Mouse (Mus musculus): ENCODE results near the gene Anxa8.

Gene Anxa8

GRCm38 (mm10) chr14:34119046-34119723 is 33.4 kb downstream of the Anxa8 start:
- DNase-seq (ENCODE audit: low spot score in 2 of 2): no peak

- DNase-seq (ENCODE audit: low spot score in 2 of 2): no peak
Measured at GRCm38 (mm10) chr14:34120016-34120910, 34.5 kb downstream of the Anxa8 start.

GRCm38 (mm10) chr14:34120923-34121351 is 35.2 kb downstream of the Anxa8 start:
- DNase-seq (ENCODE audit: low spot score in 2 of 2): no peak

- DNase-seq (ENCODE audit: low spot score in 2 of 2): no peak
Measured at GRCm38 (mm10) chr14:34121691-34122090, 35.9 kb downstream of the Anxa8 start.

GRCm38 (mm10) chr14:34131216-34131615 is 45.4 kb downstream of the Anxa8 start:
- no peak for DNase-seq (ENCODE audit: low spot score in 2 of 2)

GRCm38 (mm10) chr14:34135391-34135790 is 49.6 kb downstream of the Anxa8 start:
- DNase-seq (ENCODE audit: low spot score in 2 of 2): no peak

- no peak for DNase-seq (ENCODE audit: low spot score in 2 of 2)
Measured at GRCm38 (mm10) chr14:34139671-34140664, 54.2 kb downstream of the Anxa8 start.

- no peak for DNase-seq (ENCODE audit: low spot score in 2 of 2)
Measured at GRCm38 (mm10) chr14:34142316-34142715, 56.5 kb downstream of the Anxa8 start.

- DNase-seq (ENCODE audit: low spot score in 2 of 2): no peak
Measured at GRCm38 (mm10) chr14:34142915-34143314, 57.1 kb downstream of the Anxa8 start.
